Mouse (Mus musculus) spleen, adult 2 months (tissue): ENCODE data around the gene Gabrr3. TPM values are rescaled to one million over a fixed set of nuclear protein-coding genes. Genes with fewer than 3 reads are reported as not detected.

Experiments used
- DNase-seq, 2 experiments: peaks; one replicate each; pipeline versions ENCODE4 v3.0.0 to v3.0.0-alpha.2; 2012 to 2021; ENCODE audit warnings: low spot score in 2 of 2, low read depth in 1 of 2
- H3K27ac ChIP-seq: fragments of 200-500 bp; 2 replicates; pipeline ENCODE4 v1.5.1; 2012; ENCODE audit warnings: low read length, inconsistent platforms; ENCODE audit not compliant: insufficient read depth
- H3K27me3 ChIP-seq: fragments of 200-500 bp; 2 replicates; pipeline ENCODE4 v1.6.1; 2012; ENCODE audit warnings: mild to moderate bottlenecking, moderate library complexity, low read length, inconsistent platforms; ENCODE audit not compliant: control insufficient read depth, insufficient read depth
- H3K36me3 ChIP-seq: fragments of 200-500 bp; 2 replicates; pipeline ENCODE4 v1.6.1; 2012; ENCODE audit warnings: mild to moderate bottlenecking, low read length, inconsistent platforms; ENCODE audit not compliant: control insufficient read depth, insufficient read depth
- H3K4me1 ChIP-seq: fragments of 200-500 bp; 2 replicates; pipeline ENCODE4 v1.6.1; 2011; ENCODE audit warnings: inconsistent platforms; ENCODE audit not compliant: control insufficient read depth, insufficient read depth, insufficient read length
- H3K4me3 ChIP-seq: fragments of 200-500 bp; 2 replicates; pipeline ENCODE4 v1.5.1; 2011; ENCODE audit warnings: mild to moderate bottlenecking, inconsistent platforms; ENCODE audit not compliant: insufficient read depth, insufficient read length; ENCODE audit errors: extremely low read depth
- CTCF ChIP-seq: fragments of 200-500 bp; IDR thresholded peaks from 2 replicates; pipeline ENCODE4 v1.5.1; 2011; ENCODE audit warnings: mild to moderate bottlenecking, inconsistent platforms; ENCODE audit not compliant: insufficient read depth, insufficient read length, insufficient replicate concordance; ENCODE audit errors: extremely low read depth
- POLR2A ChIP-seq: fragments of 200-500 bp; IDR thresholded peaks from 2 replicates; pipeline ENCODE4 v1.6.1; 2011; ENCODE audit warnings: low read depth, low read length, inconsistent platforms
- WGBS: fragments of 180-500 bp; shearing (Covaris S2); methylation state at CpG from one replicate; pipeline ENCODE4 v1.1.7; 2018; 5-methylcytosine and 5-hydroxymethylcytosine counted together
- polyA plus RNA-seq: library from polyadenylated mRNA; depleted of rRNA; stranded (reverse); fragments of >200 nt; gene quantifications from 2 replicates; pipeline ENCODE4 v1.2.3, GENCODE M21; 2012

The Gabrr3 gene
- polyA plus RNA-seq, 1 experiment = not detected

- WGBS = 84% methylated on average over 15 of the region's 15 CpGs
- H3K4me3 ChIP-seq = no peak overlapping the region
- no peaks in the 10 kb centered on the region for H3K27me3 ChIP-seq
- no peak for DNase-seq
- TF ChIP-seq POLR2A (no peak), CTCF (no peak)
- no peaks in the 10 kb centered on the region for H3K4me1 ChIP-seq
- no peaks in the 10 kb centered on the region for H3K36me3 ChIP-seq
- no peak overlapping the region for H3K27ac ChIP-seq
Observed at GRCm38 (mm10) chr16:59409341-59409748, 2.2 kb downstream of the Gabrr3 start.

GRCm38 (mm10) chr16:59409800-59410199, 2.7 kb downstream of the Gabrr3 start:
- Histone ChIP-seq H3K27me3 (no peaks in the 10 kb centered on the region), H3K4me3 (no peak overlapping the region), H3K36me3 (no peaks in the 10 kb centered on the region), H3K4me1 (no peaks in the 10 kb centered on the region), H3K27ac (no peak overlapping the region)
- no peak for DNase-seq
- 76% methylated on average over 2 of the region's 2 CpGs for WGBS
- TF ChIP-seq CTCF (no peak), POLR2A (no peak)

GRCm38 (mm10) chr16:59413475-59413874, 6.3 kb downstream of the Gabrr3 start:
- Histone ChIP-seq H3K27ac (no peak overlapping the region), H3K27me3 (no peaks in the 10 kb centered on the region), H3K36me3 (no peaks in the 10 kb centered on the region), H3K4me3 (no peak overlapping the region), H3K4me1 (no peaks in the 10 kb centered on the region)
- 73% methylated on average over 4 of the region's 4 CpGs for WGBS
- TF ChIP-seq CTCF (no peak), POLR2A (no peak)
- DNase-seq = no peak

- Histone ChIP-seq H3K27ac (no peak overlapping the region), H3K36me3 (no peaks in the 10 kb centered on the region), H3K4me3 (no peak overlapping the region), H3K4me1 (no peaks in the 10 kb centered on the region), H3K27me3 (no peaks in the 10 kb centered on the region)
- no peak for TF ChIP-seq POLR2A
- no peak for TF ChIP-seq CTCF
- 68% methylated on average over 9 of the region's 9 CpGs for WGBS
- DNase-seq = no peak
Observed at GRCm38 (mm10) chr16:59420237-59420866, 13.2 kb downstream of the Gabrr3 start.

- 8% methylated on average over 6 of the region's 6 CpGs for WGBS
- Histone ChIP-seq H3K4me1 (no peaks in the 10 kb centered on the region), H3K27ac (no peak overlapping the region), H3K27me3 (no peaks in the 10 kb centered on the region), H3K36me3 (no peaks in the 10 kb centered on the region), H3K4me3 (no peak overlapping the region)
- DNase-seq = peak; percentile 25 to 46
- TF ChIP-seq POLR2A (no peak), CTCF (peak; percentile 63; the same call in 1 of the 2 replicates)
Observed at GRCm38 (mm10) chr16:59420867-59421251, 13.7 kb downstream of the Gabrr3 start.

- no peak for DNase-seq
- no peak overlapping the region for H3K4me3 ChIP-seq
- no peaks in the 10 kb centered on the region for H3K36me3 ChIP-seq
- no peaks in the 10 kb centered on the region for H3K4me1 ChIP-seq
- H3K27me3 ChIP-seq = no peaks in the 10 kb centered on the region
- WGBS = 81% methylated on average over 13 of the region's 13 CpGs
- no peak overlapping the region for H3K27ac ChIP-seq
- no peak for TF ChIP-seq POLR2A
- TF ChIP-seq CTCF = no peak
Observed at GRCm38 (mm10) chr16:59421571-59422345, 14.6 kb downstream of the Gabrr3 start.

GRCm38 (mm10) chr16:59427960-59428359, 20.8 kb downstream of the Gabrr3 start:
- Histone ChIP-seq H3K4me3 (no peak overlapping the region), H3K27me3 (no peaks in the 10 kb centered on the region), H3K36me3 (no peaks in the 10 kb centered on the region), H3K27ac (no peak overlapping the region), H3K4me1 (no peaks in the 10 kb centered on the region)
- no peak for DNase-seq
- WGBS = 91% methylated on average over 7 of the region's 7 CpGs
- TF ChIP-seq CTCF (no peak), POLR2A (no peak)
